Mouse (Mus musculus): ENCODE measurements around the gene Igf2r. TPM values are rescaled to one million over a fixed set of nuclear protein-coding genes. Genes with fewer than 3 reads are reported as not detected.
A peak's percentile ranks its signal among the peaks of the same experiment; 100 is the strongest.

Igf2r gene
- total and polyA plus RNA-seq, 3 experiments, result 25.6 to 61.8 (median 34.6) TPM

GRCm38 (mm10) chr17:12691899-12692298 is 77.6 kb downstream of the Igf2r start:
- TF ChIP-seq ELF1 (IDR thresholded peaks at IDR 0.05; ENCODE audit: low read depth, low read length) (no peak), MXI1 (IDR thresholded peaks at IDR 0.05; ENCODE audit: low read depth, low read length) (no peak), TCF12 (IDR thresholded peaks at IDR 0.05; ENCODE audit: low read depth, low read length) (no peak), ETS1 (conservative IDR thresholded peaks at IDR 0.05; ENCODE audit: low read depth, low read length) (no peak), IRF4 (IDR thresholded peaks at IDR 0.05; ENCODE audit: low read depth, low read length) (no peak), MEF2A (IDR thresholded peaks at IDR 0.05; ENCODE audit: borderline replicate concordance, low read depth, low read length) (no peak), ZC3H11A (IDR thresholded peaks at IDR 0.05; ENCODE audit: low read depth, low read length) (no peak), GABPA (IDR thresholded peaks at IDR 0.05; ENCODE audit: insufficient replicate concordance, low read depth, low read length) (no peak), SIN3A (IDR thresholded peaks at IDR 0.05; ENCODE audit: low read length) (no peak), UBTF (IDR thresholded peaks at IDR 0.05; ENCODE audit: low read depth, low read length) (no peak), RAD21 (IDR thresholded peaks at IDR 0.05; ENCODE audit: low read depth, low read length) (no peak), ZNF384 (IDR thresholded peaks at IDR 0.05; ENCODE audit: low read depth, low read length) (no peak), POLR2A (IDR thresholded peaks at IDR 0.05; ENCODE audit: low read depth, low read length) (no peak), RCOR1 (conservative IDR thresholded peaks at IDR 0.05; ENCODE audit: low read depth, low read length) (no peak), CHD2 (IDR thresholded peaks at IDR 0.05; ENCODE audit: low read length) (no peak), POLR2AphosphoS2 (IDR thresholded peaks at IDR 0.05; ENCODE audit: low read depth, low read length) (no peak), EP300 (IDR thresholded peaks at IDR 0.05; ENCODE audit: low read length) (no peak)
- no peak for DNase-seq (ENCODE audit: extremely low read depth)

GRCm38 (mm10) chr17:12689537-12689936 is 79.9 kb downstream of the Igf2r start:
- in situ Hi-C loops (cut with MboI; ENCODE audit: low pct_ligation_motif_present, low pct_unique_long_range_greater_than_20kb, low sequenced_read_pairs) (no loop called here), dilution Hi-C loops (cut with MboI; ENCODE audit: extremely low pct_ligation_motif_present, extremely low pct_unique_long_range_greater_than_20kb, low sequenced_read_pairs) (no loop called here)
- no peak overlapping the region for H3K27ac ChIP-seq (ENCODE audit: insufficient read depth, low read depth)
- no peaks in the 10 kb centered on the region for H3K79me2 ChIP-seq (replicated peaks; ENCODE audit: control insufficient read depth, extremely low read depth, insufficient read depth, poor library complexity, severe bottlenecking)
- H3K4me1 ChIP-seq (ENCODE audit: control insufficient read depth in 1 of 2, insufficient read depth in 2 of 2), result no peaks in the 10 kb centered on the region
- no peaks in the 10 kb centered on the region for H3K27me3 ChIP-seq (replicated peaks)
- DNase-seq (ENCODE audit: extremely low read depth), result peak; percentile 19
- H3K9ac ChIP-seq (ENCODE audit: insufficient read depth, low read depth), result no peak overlapping the region
- TF ChIP-seq USF1 (IDR thresholded peaks at IDR 0.05; ENCODE audit: low read depth, low read length) (no peak), USF2 (conservative IDR thresholded peaks at IDR 0.05; ENCODE audit: low read depth, low read length) (no peak), RAD21 (IDR thresholded peaks at IDR 0.05; ENCODE audit: low read depth, low read length) (peak; percentile 37), TCF12 (IDR thresholded peaks at IDR 0.05; ENCODE audit: low read depth, low read length) (no peak), JUN (IDR thresholded peaks at IDR 0.05; ENCODE audit: insufficient read depth, low read depth, low read length) (no peak), MYC (IDR thresholded peaks at IDR 0.05; ENCODE audit: low read depth, low read length) (no peak), ZC3H11A (IDR thresholded peaks at IDR 0.05; ENCODE audit: low read depth, low read length) (no peak), IRF4 (IDR thresholded peaks at IDR 0.05; ENCODE audit: low read depth, low read length) (no peak), MAZ (IDR thresholded peaks at IDR 0.05; ENCODE audit: low read depth, low read length) (no peak), SMC3 (IDR thresholded peaks at IDR 0.05; ENCODE audit: low read depth, low read length) (peak; percentile 37), CTCF (conservative IDR thresholded peaks at IDR 0.05 in 1 of 2, IDR thresholded peaks at IDR 0.05 in 1 of 2; ENCODE audit: low read depth in 2 of 2, low read length in 2 of 2) (peak in 1 of 2 experiments; percentile 55; a peak in 2 of 4 replicates), RCOR1 (conservative IDR thresholded peaks at IDR 0.05; ENCODE audit: low read depth, low read length) (no peak), TBP (conservative IDR thresholded peaks at IDR 0.05; ENCODE audit: low read depth, low read length) (no peak)
- H3K36me3 ChIP-seq (replicated peaks in 1 of 2; ENCODE audit: control insufficient read depth in 1 of 2, insufficient read depth in 1 of 2, low read length in 1 of 2), result peaks cover 84 to 99% of the 10 kb centered on the region in 2 experiments
- H3K9me3 ChIP-seq (replicated peaks; ENCODE audit: low read length), result no peaks in the 10 kb centered on the region
- no peak overlapping the region for H3K4me3 ChIP-seq (replicated peaks in 1 of 3; ENCODE audit: low read depth in 2 of 3, low read length in 2 of 3, poor library complexity in 1 of 3)
- H3K4me2 ChIP-seq (ENCODE audit: insufficient read depth, low read depth, poor library complexity, severe bottlenecking), result no peak overlapping the region

More at GRCm38 (mm10) chr17:12691899-12692298, 77.6 kb downstream of the Igf2r start:
- no peaks in the 10 kb centered on the region for H3K27me3 ChIP-seq (replicated peaks)
- H3K4me3 ChIP-seq (replicated peaks in 1 of 3; ENCODE audit: low read depth in 2 of 3, low read length in 2 of 3, poor library complexity in 1 of 3), result no peak overlapping the region
- dilution Hi-C loops (cut with MboI; ENCODE audit: extremely low pct_ligation_motif_present, extremely low pct_unique_long_range_greater_than_20kb, low sequenced_read_pairs), result no loop called here
- no peaks in the 10 kb centered on the region for H3K4me1 ChIP-seq (ENCODE audit: control insufficient read depth in 1 of 2, insufficient read depth in 2 of 2)
- no peaks in the 10 kb centered on the region for H3K9me3 ChIP-seq (replicated peaks; ENCODE audit: low read length)
- H3K36me3 ChIP-seq (replicated peaks in 1 of 2; ENCODE audit: control insufficient read depth in 1 of 2, insufficient read depth in 1 of 2, low read length in 1 of 2), result peaks cover 79 to 96% of the 10 kb centered on the region in 2 experiments
- no peak overlapping the region for H3K27ac ChIP-seq (ENCODE audit: insufficient read depth, low read depth)
- H3K79me2 ChIP-seq (replicated peaks; ENCODE audit: control insufficient read depth, extremely low read depth, insufficient read depth, poor library complexity, severe bottlenecking), result no peaks in the 10 kb centered on the region
- in situ Hi-C loops (cut with MboI; ENCODE audit: low pct_ligation_motif_present, low pct_unique_long_range_greater_than_20kb, low sequenced_read_pairs), result no loop called here
- no peak overlapping the region for H3K4me2 ChIP-seq (ENCODE audit: insufficient read depth, low read depth, poor library complexity, severe bottlenecking)
- H3K9ac ChIP-seq (ENCODE audit: insufficient read depth, low read depth), result no peak overlapping the region
